Mouse (Mus musculus) brown adipose tissue, adult 24 weeks (tissue): ENCODE data around the gene Tcea3. TPM values are rescaled to one million over a fixed set of nuclear protein-coding genes. Genes with fewer than 3 reads are reported as not detected.
A peak's percentile ranks its signal among the peaks of the same experiment; 100 is the strongest.

Experiments used
- H3K27ac ChIP-seq: fragments of 200-500 bp; replicated peaks from 2 replicates; pipeline ENCODE4 v1.5.1; 2012; ENCODE audit warnings: low read depth, mild to moderate bottlenecking, low read length
- H3K4me1 ChIP-seq: fragments of 200-500 bp; 2 replicates; pipeline ENCODE4 v1.6.1; 2012; ENCODE audit warnings: low read length, mixed read lengths; ENCODE audit not compliant: control insufficient read depth, insufficient read depth, insufficient read length
- H3K4me3 ChIP-seq: fragments of 200-500 bp; 2 replicates; pipeline ENCODE4 v1.5.1; 2012; ENCODE audit warnings: low read depth, mild to moderate bottlenecking, low read length, moderate library complexity; ENCODE audit not compliant: insufficient read depth
- polyA plus RNA-seq: library from polyadenylated mRNA; stranded (reverse); fragments of >200 nt; gene quantifications from 2 replicates; pipeline ENCODE4 v1.2.4, GENCODE M21; 2012; ENCODE audit not compliant: missing spikeins, insufficient read depth, insufficient read length

The Tcea3 gene
- polyA plus RNA-seq, 1 experiment, result 11.6 TPM

- H3K4me3 ChIP-seq, result peak within 1 kb of the TSS; percentile 86
- peak within 1 kb of the TSS; percentile 46 for H3K27ac ChIP-seq
- peaks cover 8% of the 10 kb centered on the region for H3K4me1 ChIP-seq
Measured at GRCm38 (mm10) chr4:136310229-136311041, 62.9 kb downstream of the Tcea3 start, which contains the start of gene Hnrnpr. TSS of gene Hnrnpr (plus strand) at chr4:136310942.

- Histone ChIP-seq H3K4me1 (peaks cover 8% of the 10 kb centered on the region), H3K27ac (peak overlapping the region; percentile 46; the same call in 1 of the 2 replicates), H3K4me3 (peak overlapping the region; percentile 86)
Measured at GRCm38 (mm10) chr4:136311042-136311999, 63.8 kb downstream of the Tcea3 start.

DNA sequence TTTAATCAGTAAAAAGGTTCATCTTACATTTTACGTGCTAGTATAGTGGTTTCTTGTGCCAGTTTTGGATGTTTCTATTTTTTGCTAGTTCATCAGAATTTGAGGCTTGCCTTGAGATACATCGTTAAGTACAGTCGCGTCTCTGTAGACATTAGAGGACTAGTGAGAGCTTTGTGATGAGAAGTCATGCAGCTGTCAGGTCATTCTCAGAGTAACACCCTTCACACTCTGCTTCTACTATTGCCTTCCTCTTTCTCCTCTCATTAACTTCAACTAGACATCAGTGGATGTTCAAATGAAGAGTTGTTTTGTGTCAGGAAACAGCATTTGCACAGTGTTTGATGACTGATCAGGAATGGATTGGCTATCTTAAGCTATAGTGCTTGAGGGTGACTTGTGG, 65.1 kb downstream of the Tcea3 start:
- Histone ChIP-seq H3K27ac (no peak overlapping the region), H3K4me3 (no peak overlapping the region), H3K4me1 (peaks cover 8% of the 10 kb centered on the region)

DNA sequence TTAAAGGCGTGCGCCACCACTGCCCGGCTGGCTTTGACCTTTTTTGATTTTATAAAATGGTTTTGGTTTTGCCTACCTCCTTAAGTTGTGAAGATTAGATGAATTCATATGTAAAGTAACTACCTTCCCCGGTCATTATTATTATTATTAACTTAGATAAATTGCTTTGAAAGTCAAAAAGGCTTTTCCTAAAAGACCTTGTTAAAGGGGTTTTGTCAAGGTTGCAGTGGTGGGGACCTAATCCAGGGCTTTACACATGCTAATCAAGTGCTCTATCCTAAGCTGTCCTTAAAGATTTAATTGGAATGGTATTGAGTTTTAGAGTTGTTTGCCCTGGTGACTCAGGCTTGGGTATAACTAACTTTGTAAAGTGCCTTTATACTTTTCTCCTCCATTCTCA, 70.1 kb downstream of the Tcea3 start:
- Histone ChIP-seq H3K4me3 (no peak overlapping the region), H3K4me1 (peaks cover 3% of the 10 kb centered on the region), H3K27ac (no peak overlapping the region)

- no peaks in the 10 kb centered on the region for H3K4me1 ChIP-seq
- no peak overlapping the region for H3K27ac ChIP-seq
- H3K4me3 ChIP-seq, result no peak overlapping the region
Measured at GRCm38 (mm10) chr4:136320016-136320415, 72.5 kb downstream of the Tcea3 start.

GRCm38 (mm10) chr4:136324226-136324625, 76.7 kb downstream of the Tcea3 start:
- Histone ChIP-seq H3K4me1 (no peaks in the 10 kb centered on the region), H3K4me3 (no peak overlapping the region), H3K27ac (no peak overlapping the region)

Other genes starting within 250 kb of the Tcea3 start
- gene Eloa, start 226.0 kb upstream of the Tcea3 start, polyA plus RNA-seq, result 28.3 and 33.8 TPM in 2 replicates
- gene Rpl11, start 194.3 kb upstream of the Tcea3 start, polyA plus RNA-seq, result 772 and 1,311 TPM in 2 replicates
- gene Id3, start 104.2 kb upstream of the Tcea3 start, polyA plus RNA-seq, result 75.0 and 78.1 TPM in 2 replicates
- 2.9 and 6.4 TPM in 2 replicates for gene E2f2, start 75.3 kb upstream of the Tcea3 start, polyA plus RNA-seq
- 1.0 and 1.2 TPM in 2 replicates for gene Asap3, start 41.4 kb upstream of the Tcea3 start, polyA plus RNA-seq
- 3.9 and 6.9 TPM in 2 replicates for gene Zfp46, start 37.0 kb downstream of the Tcea3 start, polyA plus RNA-seq
- gene Hnrnpr, start 63.2 kb downstream of the Tcea3 start, polyA plus RNA-seq, result 34.6 and 36.9 TPM in 2 replicates
- gene Htr1d, start 175.8 kb downstream of the Tcea3 start, polyA plus RNA-seq, result not detected in 2 replicates
- gene 6030445D17Rik, start 214.5 kb downstream of the Tcea3 start, polyA plus RNA-seq, result not detected in 2 replicates
- 21.0 and 34.3 TPM in 2 replicates for gene Luzp1, start 222.0 kb downstream of the Tcea3 start, polyA plus RNA-seq